Mouse (Mus musculus) heart, adult 2 months (tissue): ENCODE data around the gene Msrb1.

Experiments
- EP300 ChIP-seq: fragments of 200-500 bp; IDR thresholded peaks from 2 replicates; pipeline ENCODE4 v1.6.1; 2011; ENCODE audit warnings: low read depth, low read length, control low read depth; ENCODE audit not compliant: insufficient read depth
- POLR2A ChIP-seq: fragments of 200-500 bp; IDR thresholded peaks from 2 replicates; pipeline ENCODE4 v1.6.1; 2011; ENCODE audit warnings: mild to moderate bottlenecking, low read depth, low read length, control low read depth; ENCODE audit not compliant: insufficient read depth

GRCm38 (mm10) chr17:24687146-24687595, 49.3 kb upstream of the Msrb1 start:
- TF ChIP-seq EP300 (no peak), POLR2A (no peak)
